Mouse (Mus musculus) stomach, embryonic 14.5 days (tissue): ENCODE measurements around the gene Fmo9. TPM values are rescaled to one million over a fixed set of nuclear protein-coding genes. Genes with fewer than 3 reads are reported as not detected.

Experiments
- ATAC-seq: fragments of 200-750 bp; cut with Nextera tagmentation; 2 replicates; pipeline ENCODE4 v1.8.0; 2017; ENCODE audit warnings: low read depth, moderate TSS enrichment; ENCODE audit not compliant: insufficient number of reproducible peaks, insufficient read depth, low FRiP score
- H3K27ac ChIP-seq: fragments of 300-500 bp; sonication (generic); 2 replicates; pipeline ENCODE4 v1.5.1; 2014; ENCODE audit warnings: mild to moderate bottlenecking, low read length, moderate library complexity, mixed read lengths
- H3K27me3 ChIP-seq: fragments of 300-500 bp; sonication (generic); 2 replicates; pipeline ENCODE4 v1.6.1; 2014; ENCODE audit warnings: low read length, control low read depth, mixed read lengths; ENCODE audit not compliant: control insufficient read depth, insufficient read depth
- H3K36me3 ChIP-seq: fragments of 300-500 bp; sonication (generic); 2 replicates; pipeline ENCODE4 v1.6.1; 2014; ENCODE audit warnings: mild to moderate bottlenecking, control low read depth, low read length, moderate library complexity, mixed read lengths; ENCODE audit not compliant: control insufficient read depth, insufficient read depth
- H3K4me1 ChIP-seq: fragments of 300-500 bp; sonication (generic); 2 replicates; pipeline ENCODE4 v1.6.1; 2014; ENCODE audit warnings: low read length, control low read depth, mixed read lengths; ENCODE audit not compliant: control insufficient read depth, insufficient read depth
- H3K4me2 ChIP-seq: fragments of 300-500 bp; sonication (generic); replicated peaks from 2 replicates; pipeline ENCODE4 v1.6.1; 2014; ENCODE audit warnings: low read depth, low read length, control low read depth
- H3K4me3 ChIP-seq: fragments of 300-500 bp; sonication (generic); 2 replicates; pipeline ENCODE4 v1.5.1; 2014; ENCODE audit warnings: low read depth, low read length, control low read depth
- H3K9ac ChIP-seq: fragments of 300-500 bp; sonication (generic); replicated peaks from 2 replicates; pipeline ENCODE4 v1.6.1; 2014; ENCODE audit warnings: low read depth, mild to moderate bottlenecking, control low read depth, low read length, moderate library complexity, mixed read lengths
- H3K9me3 ChIP-seq: fragments of 300-500 bp; sonication (generic); 2 replicates; pipeline ENCODE4 v1.6.1; 2016; ENCODE audit warnings: low read depth, low read length, control low read depth; ENCODE audit not compliant: control insufficient read depth
- WGBS: fragments of 180-500 bp; shearing (Covaris S2); extraction: QIAGEN DNeasy Blood & Tissue Kit; methylation state at CpG from one replicate; pipeline ENCODE4 v1.1.7; 2014; 5-methylcytosine and 5-hydroxymethylcytosine counted together
- polyA plus RNA-seq: library from polyadenylated mRNA; unstranded; fragments of >200 nt; fragmentation: Nextera tagmentation; extraction: Ambion mirVana; gene quantifications from 2 replicates; pipeline ENCODE4 v1.2.1, GENCODE M21; 2014

The Fmo9 gene
- polyA plus RNA-seq: not detected in 2 replicates

GRCm38 (mm10) chr1:166681745-166682144 is at the start of gene Fmo9:
Gene Fmo9 (minus strand): TSS chr1:166681845.
- H3K4me1 ChIP-seq: no peaks in the 10 kb centered on the region
- no peaks in the 10 kb centered on the region for H3K9me3 ChIP-seq
- no peak within 1 kb of the TSS for H3K9ac ChIP-seq
- H3K36me3 ChIP-seq: no peaks in the 10 kb centered on the region
- ATAC-seq: no peak
- no peak within 1 kb of the TSS for H3K4me2 ChIP-seq
- 87% methylated on average over 1 of the region's 1 CpGs for WGBS
- no peak within 1 kb of the TSS for H3K4me3 ChIP-seq
- no peaks in the 10 kb centered on the region for H3K27me3 ChIP-seq
- H3K27ac ChIP-seq: no peak within 1 kb of the TSS

DNA sequence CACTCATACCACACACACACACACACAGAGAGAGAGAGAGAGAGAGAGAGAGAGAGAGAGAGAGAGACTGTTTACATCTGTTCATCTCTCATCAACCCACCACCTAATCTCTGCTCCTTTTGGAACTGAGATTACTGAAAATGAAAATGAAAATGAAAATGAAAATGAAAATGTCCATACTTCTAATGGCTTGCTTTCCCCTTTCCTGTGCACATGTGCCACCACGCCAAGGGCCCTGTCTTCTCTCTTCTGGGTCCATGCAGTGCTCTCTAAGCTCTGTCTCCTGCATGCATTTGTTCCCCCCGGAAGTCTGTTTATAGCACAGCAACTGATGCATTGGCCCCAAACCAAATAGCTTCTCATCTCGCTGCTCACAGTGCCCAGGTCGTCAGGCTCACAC is 49.2 kb upstream of the Fmo9 start:
- H3K4me1 ChIP-seq: no peaks in the 10 kb centered on the region
- H3K4me2 ChIP-seq: no peak overlapping the region
- H3K4me3 ChIP-seq: no peak overlapping the region
- no peaks in the 10 kb centered on the region for H3K9me3 ChIP-seq
- ATAC-seq: no peak
- no peak overlapping the region for H3K9ac ChIP-seq
- whole genome bisulfite sequencing: 58% methylated on average over 4 of the region's 4 CpGs
- no peak overlapping the region for H3K27ac ChIP-seq
- H3K36me3 ChIP-seq: no peaks in the 10 kb centered on the region
- no peaks in the 10 kb centered on the region for H3K27me3 ChIP-seq

DNA sequence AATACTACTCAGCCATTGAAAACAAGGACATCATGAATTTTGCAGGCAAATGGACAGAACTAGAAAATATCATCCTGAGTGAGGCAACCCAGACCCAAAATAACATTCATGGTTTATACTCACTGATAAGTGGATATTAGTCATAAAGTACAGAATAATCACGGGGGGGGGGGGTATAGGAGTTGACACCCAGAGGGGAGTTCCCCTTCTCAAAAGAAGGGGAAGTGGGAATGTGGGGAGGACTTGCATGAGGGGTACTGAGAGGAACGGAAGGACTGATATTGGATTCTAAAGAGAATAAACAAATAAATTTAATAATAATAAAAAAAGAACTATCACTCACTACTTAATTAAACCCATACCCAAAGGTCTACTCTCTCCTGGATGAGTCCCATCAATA is 48.6 kb upstream of the Fmo9 start:
- Histone ChIP-seq H3K9me3 (no peaks in the 10 kb centered on the region), H3K27ac (no peak overlapping the region), H3K4me2 (no peak overlapping the region), H3K27me3 (no peaks in the 10 kb centered on the region), H3K4me3 (no peak overlapping the region), H3K36me3 (no peaks in the 10 kb centered on the region), H3K9ac (no peak overlapping the region), H3K4me1 (no peaks in the 10 kb centered on the region)
- WGBS: 65% methylated on average over 2 of the region's 2 CpGs
- ATAC-seq: no peak

DNA sequence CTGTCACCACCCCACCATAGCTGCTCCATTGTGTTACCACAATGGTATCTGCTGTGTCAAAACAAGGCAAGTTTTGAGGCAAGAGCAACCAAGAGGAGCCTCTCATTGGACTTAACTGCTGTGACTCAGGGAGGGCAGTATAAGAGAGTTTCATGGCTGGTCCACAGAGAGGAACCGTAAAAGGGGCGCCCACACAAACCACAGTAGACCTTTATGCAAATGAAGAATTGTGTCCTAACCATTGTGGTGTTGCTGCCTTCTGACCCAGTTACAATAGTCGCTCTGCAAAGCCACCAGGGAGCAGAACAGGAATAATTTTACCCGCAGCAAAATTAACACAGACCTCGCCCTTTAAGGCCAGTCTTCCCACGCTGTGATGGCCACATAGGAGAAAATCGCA is 29.2 kb upstream of the Fmo9 start:
- no peak for ATAC-seq
- 95% methylated on average over 7 of the region's 7 CpGs for WGBS
- Histone ChIP-seq H3K4me2 (no peak overlapping the region), H3K36me3 (no peaks in the 10 kb centered on the region), H3K4me1 (no peaks in the 10 kb centered on the region), H3K27ac (no peak overlapping the region), H3K27me3 (no peaks in the 10 kb centered on the region), H3K9ac (no peak overlapping the region), H3K4me3 (no peak overlapping the region), H3K9me3 (no peaks in the 10 kb centered on the region)

- H3K36me3 ChIP-seq: no peaks in the 10 kb centered on the region
- H3K4me1 ChIP-seq: no peaks in the 10 kb centered on the region
- H3K9ac ChIP-seq: no peak overlapping the region
- ATAC-seq: peak; percentile 85
- H3K4me2 ChIP-seq: no peak overlapping the region
- no peaks in the 10 kb centered on the region for H3K9me3 ChIP-seq
- WGBS: 60% methylated on average over 10 of the region's 10 CpGs
- H3K27ac ChIP-seq: no peak overlapping the region
- H3K4me3 ChIP-seq: no peak overlapping the region
- no peaks in the 10 kb centered on the region for H3K27me3 ChIP-seq
Observed at GRCm38 (mm10) chr1:166702270-166702912, 20.7 kb upstream of the Fmo9 start.

DNA sequence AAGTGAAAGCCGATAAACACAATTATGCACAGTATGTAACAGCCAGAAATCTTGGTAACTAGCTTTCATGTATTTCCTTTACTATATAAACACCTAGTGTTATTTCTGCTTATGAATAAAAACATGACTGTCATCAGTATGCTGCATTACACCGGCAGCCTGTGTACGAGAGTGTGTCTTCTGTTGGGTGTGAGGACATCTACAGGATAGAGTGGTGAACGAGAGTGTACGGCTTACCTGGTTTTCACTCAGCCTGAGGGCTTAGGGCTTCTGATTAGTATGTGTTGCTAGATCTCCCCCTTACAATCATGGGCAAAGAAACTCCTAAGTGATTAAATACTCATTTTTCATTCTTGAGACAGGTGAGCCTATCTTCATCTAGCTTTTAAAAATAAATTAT is 12.4 kb downstream of the Fmo9 start:
- Histone ChIP-seq H3K4me1 (no peaks in the 10 kb centered on the region), H3K9ac (no peak overlapping the region), H3K4me3 (no peak overlapping the region), H3K4me2 (no peak overlapping the region), H3K36me3 (no peaks in the 10 kb centered on the region), H3K9me3 (no peaks in the 10 kb centered on the region), H3K27ac (no peak overlapping the region), H3K27me3 (no peaks in the 10 kb centered on the region)
- ATAC-seq: no peak
- WGBS: 89% methylated on average over 5 of the region's 5 CpGs

DNA sequence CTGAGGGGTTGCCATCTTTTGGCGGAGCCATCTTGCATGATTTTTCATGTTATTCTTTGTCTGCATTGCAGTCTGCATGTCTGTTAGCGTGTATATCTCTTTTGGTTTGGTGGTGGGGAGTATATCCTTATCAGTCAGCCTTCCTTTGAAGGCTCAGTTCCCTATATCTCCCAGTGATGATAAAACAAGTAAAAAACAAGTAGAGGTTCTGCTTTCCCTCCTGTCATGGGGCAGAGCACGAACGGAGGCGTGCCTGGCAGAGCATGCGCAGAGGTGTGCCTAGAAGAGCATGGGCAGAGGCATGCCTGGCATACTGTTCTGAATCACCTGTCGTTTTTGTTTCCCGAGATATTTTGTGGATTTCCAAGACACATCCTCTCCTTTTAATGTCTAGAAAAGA is 20.8 kb downstream of the Fmo9 start:
- WGBS: 90% methylated on average over 8 of the region's 8 CpGs
- Histone ChIP-seq H3K9me3 (no peaks in the 10 kb centered on the region), H3K4me1 (no peaks in the 10 kb centered on the region), H3K27ac (no peak overlapping the region), H3K36me3 (no peaks in the 10 kb centered on the region), H3K9ac (no peak overlapping the region), H3K4me3 (no peak overlapping the region), H3K4me2 (no peak overlapping the region), H3K27me3 (no peaks in the 10 kb centered on the region)
- no peak for ATAC-seq

DNA sequence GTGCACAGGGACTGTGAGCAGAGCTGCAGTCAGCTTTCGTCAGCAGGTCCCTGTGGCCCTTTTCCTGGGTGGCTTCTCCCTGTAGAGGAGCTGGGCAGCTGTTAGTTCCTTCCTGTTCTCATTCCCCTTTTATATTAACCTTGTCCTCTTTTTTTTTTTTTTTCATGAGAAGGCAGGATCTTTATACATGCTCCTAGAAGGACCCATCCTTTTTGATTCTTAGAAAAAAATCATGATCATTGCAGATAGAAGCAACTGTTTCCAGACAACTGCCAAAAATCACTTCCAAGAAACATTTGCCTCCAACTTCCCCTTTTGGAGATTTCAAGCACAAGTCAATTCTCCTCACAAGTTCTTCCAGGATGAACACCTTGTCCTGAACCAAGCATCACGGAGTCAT is 34.1 kb downstream of the Fmo9 start, which contains the start of gene Gm4847:
Gm4847 (minus strand) TSS at position 101 of the 400 bp plus-strand sequence.
- no peaks in the 10 kb centered on the region for H3K36me3 ChIP-seq
- H3K9ac ChIP-seq: no peak within 1 kb of the TSS
- no peak within 1 kb of the TSS for H3K4me2 ChIP-seq
- WGBS: 86% methylated on average over 2 of the region's 2 CpGs
- no peak within 1 kb of the TSS for H3K27ac ChIP-seq
- no peak for ATAC-seq
- no peaks in the 10 kb centered on the region for H3K9me3 ChIP-seq
- no peaks in the 10 kb centered on the region for H3K27me3 ChIP-seq
- H3K4me3 ChIP-seq: no peak within 1 kb of the TSS
- no peaks in the 10 kb centered on the region for H3K4me1 ChIP-seq
